Comparison of ENCODE assay signal across 9 mouse cellular contexts in genomic region chr1:172242401-172242800, GRCm38 (mm10). TPM values are rescaled to one million over a fixed set of nuclear protein-coding genes. Genes with fewer than 3 reads are reported as not detected.
DNase-seq lines count a peak whose midpoint lies in the region; ATAC-seq lines count a peak whose summit lies in the region.
"Had no signal": no experiment of that assay in that cellular context is flagged by ENCODE, and none has a peak within 500 bp of the region (broad histone marks: within the 10 kb centered on the region; RNA-seq: fewer than 3 reads in every experiment).

No protein-coding gene starts in this region.

- H3K9me3 ChIP-seq in midbrain, embryonic 16.5 days (replicated peaks; ENCODE audit: control insufficient read depth, low read length, poor library complexity, severe bottlenecking) = no peaks in the 10 kb centered on the region

- H3K9ac ChIP-seq in midbrain, embryonic 16.5 days (ENCODE audit: low read depth, low read length) = no peak overlapping the region

- peak; percentile 84 for ATAC-seq in midbrain, embryonic 16.5 days

- no peaks in the 10 kb centered on the region for H3K4me1 ChIP-seq in midbrain, embryonic 16.5 days (ENCODE audit: control insufficient read depth, insufficient read depth, low read length)

- no peaks in the 10 kb centered on the region for H3K36me3 ChIP-seq in midbrain, embryonic 16.5 days (ENCODE audit: control insufficient read depth, insufficient read depth, low read length)

- WGBS in midbrain, embryonic 16.5 days = 17% methylated on average over 2 of the region's 2 CpGs

- H3K27ac ChIP-seq in midbrain, embryonic 16.5 days (ENCODE audit: low read length) = no peak overlapping the region

- DNase-seq in lung, adult 18-20 months = peak; percentile 24 to 40
- no peak for DNase-seq in lung, postnatal 14 days
- DNase-seq in gastrocnemius, adult 8-10 months (ENCODE audit: low spot score in 2 of 2) = peak; percentile 33 to 61
- peak; percentile 88 for DNase-seq in kidney, adult 11 months
- no peak for DNase-seq in ovary, postnatal 14 days (ENCODE audit: low spot score)
- DNase-seq in frontal cortex, postnatal 14 days (ENCODE audit: low spot score in 2 of 2) = no peak
- no peak for DNase-seq in ovary, postnatal 36 days (ENCODE audit: low spot score)

- no peak overlapping the region for H3K4me3 ChIP-seq in midbrain, embryonic 16.5 days (ENCODE audit: low read depth, low read length)

- no peak overlapping the region for H3K4me2 ChIP-seq in midbrain, embryonic 16.5 days (ENCODE audit: low read length)

- H3K27me3 ChIP-seq in midbrain, embryonic 16.5 days (ENCODE audit: control insufficient read depth, insufficient read depth, low read depth, low read length) = no peaks in the 10 kb centered on the region

RNA-seq across cellular contexts. Expression of gene Atp1a4, which starts 15.8 kb away (rescaled TPM):
- under 1 TPM; 0.11 to 0.44 (median 0.27) TPM for total RNA-seq in gastrocnemius, adult 8-10 months (2022)
- polyA plus RNA-seq in midbrain, embryonic 16.5 days (2015; fragmentation: Nextera tagmentation; extraction: Ambion mirVana) = not detected in 2 replicates
- total RNA-seq: granulocyte monocyte progenitor cell, adult 5-6 weeks had no signal

RNA-seq across cellular contexts. Expression of gene Igsf8, which starts 19.0 kb away (rescaled TPM):
- total RNA-seq in gastrocnemius, adult 8-10 months (2022) = 10 to 100 TPM in 1 of 4 experiments, 1 to 10 TPM in 3; 7.3 to 10.5 (median 7.7) TPM
- 63.9 and 64.0 TPM in 2 replicates for polyA plus RNA-seq in midbrain, embryonic 16.5 days (2015; fragmentation: Nextera tagmentation; extraction: Ambion mirVana)

RNA-seq across cellular contexts. Expression of gene Casq1, which starts 22.7 kb away (rescaled TPM):
- 1,000 to 10,000 TPM; 2,216 to 3,193 (median 3,049) TPM for total RNA-seq in gastrocnemius, adult 8-10 months (2022)
- polyA plus RNA-seq in midbrain, embryonic 16.5 days (2015; fragmentation: Nextera tagmentation; extraction: Ambion mirVana) = 1.8 and 2.2 TPM in 2 replicates
- total RNA-seq: granulocyte monocyte progenitor cell, adult 5-6 weeks had no signal

RNA-seq across cellular contexts. Expression of gene Pea15a, which starts 35.8 kb away (rescaled TPM):
- total RNA-seq in gastrocnemius, adult 8-10 months (2022) = 10 to 100 TPM; 15.6 to 23.8 (median 20.3) TPM
- 460 and 525 TPM in 2 replicates for polyA plus RNA-seq in midbrain, embryonic 16.5 days (2015; fragmentation: Nextera tagmentation; extraction: Ambion mirVana)

RNA-seq across cellular contexts. Expression of gene Atp1a2, which starts 55.5 kb away (rescaled TPM):
- total RNA-seq in gastrocnemius, adult 8-10 months (2022) = 100 to 1,000 TPM; 819 to 944 (median 894) TPM
- polyA plus RNA-seq in midbrain, embryonic 16.5 days (2015; fragmentation: Nextera tagmentation; extraction: Ambion mirVana) = 53.2 and 69.0 TPM in 2 replicates
- total RNA-seq: granulocyte monocyte progenitor cell, adult 5-6 weeks had no signal

Comparison
In these comparisons a context has a peak if more than half of its experiments do, and no peak if none do; other contexts are left out.
1. DNase-seq: peak in lung, adult 18-20 months (2 of 2), gastrocnemius, adult 8-10 months (2 of 2) and kidney, adult 11 months (single experiment); none in lung, postnatal 14 days (single experiment), ovary, postnatal 14 days (single experiment), frontal cortex, postnatal 14 days (0 of 2) and ovary, postnatal 36 days (single experiment).